19 mouse cellular contexts compared by ENCODE assay signal in the genomic region with DNA sequence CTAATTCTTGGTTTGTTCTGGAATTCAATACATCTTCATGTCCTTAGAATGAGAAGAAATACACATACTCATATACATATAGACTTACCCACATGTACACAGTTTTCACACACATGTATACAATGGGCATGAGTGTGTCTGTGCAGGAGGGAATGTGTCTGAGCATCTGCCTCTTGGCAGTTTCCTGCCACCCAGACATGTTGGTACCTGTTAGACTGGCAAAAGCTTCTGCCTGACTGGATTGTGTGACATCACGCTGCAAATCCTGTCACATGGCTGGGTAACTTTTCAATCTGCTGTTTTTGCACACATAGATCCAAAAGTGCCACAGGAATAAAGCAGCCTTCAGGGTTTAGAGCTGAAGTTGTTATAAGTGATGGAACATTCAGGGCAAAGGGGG.
A peak's percentile ranks its signal among the peaks of the same experiment; 100 is the strongest.
DNase-seq lines count a peak whose midpoint lies in the region; ATAC-seq and TF ChIP-seq lines count a peak whose summit lies in the region.
"Had no signal": no experiment of that assay in that cellular context is flagged by ENCODE, and none has a peak within 500 bp of the region (broad histone marks: within the 10 kb centered on the region; RNA-seq: fewer than 3 reads in every experiment).

No protein-coding gene starts in this region.

- no peak overlapping the region for H3K4me3 ChIP-seq in embryonic facial prominence, embryonic 14.5 days (ENCODE audit: low read depth, low read length)
- H3K4me3 ChIP-seq in embryonic facial prominence, embryonic 10.5 days = no peak overlapping the region
- no peak overlapping the region for H3K4me3 ChIP-seq in hindbrain, postnatal 0 days (ENCODE audit: low read length)
- H3K4me3 ChIP-seq in hindbrain, embryonic 16.5 days (ENCODE audit: low read length) = no peak overlapping the region
- H3K4me3 ChIP-seq: embryonic facial prominence, embryonic 13.5 days; forebrain, embryonic 12.5 days; forebrain, embryonic 15.5 days had no signal

- DNase-seq in embryonic facial prominence, embryonic 14.5 days (ENCODE audit: low spot score) = peak; percentile 34
- DNase-seq in embryonic facial prominence, embryonic 10.5 days (ENCODE audit: low spot score) = no peak
- DNase-seq in hindbrain, postnatal 0 days (ENCODE audit: low spot score) = no peak
- DNase-seq in urinary bladder, postnatal 14 days (ENCODE audit: low spot score) = peak; percentile 29
- DNase-seq in urinary bladder, adult 2 months (ENCODE audit: low spot score) = no peak
- peak; percentile 79 for DNase-seq in gonadal fat pad, adult 2 months (ENCODE audit: low read depth)
- no peak for DNase-seq in testis, postnatal 10 days (ENCODE audit: low spot score)
- DNase-seq: adrenal gland, adult 2 months; adrenal gland, postnatal 10 days; adrenal gland, postnatal 25 days; cerebellum, adult 11-12 months; cerebellum, adult 2 months; cerebellum, adult 9-11 months; cerebellum, postnatal 25 days; forebrain, postnatal 0 days had no signal

- peaks cover 9% of the 10 kb centered on the region for H3K4me1 ChIP-seq in embryonic facial prominence, embryonic 14.5 days (ENCODE audit: control insufficient read depth, insufficient read depth, low read length)
- H3K4me1 ChIP-seq in embryonic facial prominence, embryonic 10.5 days = peaks cover 9% of the 10 kb centered on the region
- no peaks in the 10 kb centered on the region for H3K4me1 ChIP-seq in hindbrain, postnatal 0 days (ENCODE audit: insufficient read depth, low read length)
- H3K4me1 ChIP-seq in hindbrain, embryonic 16.5 days (ENCODE audit: control insufficient read depth, insufficient read depth, low read depth, low read length) = no peaks in the 10 kb centered on the region
- H3K4me1 ChIP-seq: forebrain, embryonic 12.5 days; forebrain, embryonic 15.5 days had no signal

- H3K36me3 ChIP-seq in embryonic facial prominence, embryonic 14.5 days (ENCODE audit: control insufficient read depth, insufficient read depth, low read length) = no peaks in the 10 kb centered on the region
- no peaks in the 10 kb centered on the region for H3K36me3 ChIP-seq in embryonic facial prominence, embryonic 10.5 days (replicated peaks)
- H3K36me3 ChIP-seq in hindbrain, postnatal 0 days (ENCODE audit: insufficient read depth, low read length) = no peaks in the 10 kb centered on the region
- H3K36me3 ChIP-seq in hindbrain, embryonic 16.5 days (ENCODE audit: control insufficient read depth, insufficient read depth, low read length) = no peaks in the 10 kb centered on the region
- H3K36me3 ChIP-seq: embryonic facial prominence, embryonic 13.5 days; forebrain, embryonic 12.5 days; forebrain, embryonic 15.5 days had no signal

- 73% methylated on average over 1 of the region's 1 CpGs for WGBS in embryonic facial prominence, embryonic 14.5 days
- WGBS in embryonic facial prominence, embryonic 10.5 days = 92% methylated on average over 1 of the region's 1 CpGs
- 68% methylated on average over 1 of the region's 1 CpGs for WGBS in hindbrain, postnatal 0 days
- 90% methylated on average over 1 of the region's 1 CpGs for WGBS in hindbrain, embryonic 16.5 days

- no peak overlapping the region for H3K4me2 ChIP-seq in embryonic facial prominence, embryonic 14.5 days (ENCODE audit: low read depth, low read length)
- no peak overlapping the region for H3K4me2 ChIP-seq in hindbrain, postnatal 0 days (ENCODE audit: low read depth, low read length)
- no peak overlapping the region for H3K4me2 ChIP-seq in hindbrain, embryonic 16.5 days (ENCODE audit: low read length)
- H3K4me2 ChIP-seq: embryonic facial prominence, embryonic 13.5 days; forebrain, embryonic 12.5 days; forebrain, embryonic 15.5 days had no signal

- H3K27ac ChIP-seq in embryonic facial prominence, embryonic 14.5 days (replicated peaks; ENCODE audit: low read depth, low read length) = no peak overlapping the region
- no peak overlapping the region for H3K27ac ChIP-seq in embryonic facial prominence, embryonic 10.5 days (replicated peaks)
- no peak overlapping the region for H3K27ac ChIP-seq in hindbrain, postnatal 0 days
- H3K27ac ChIP-seq in hindbrain, embryonic 16.5 days (ENCODE audit: low read depth, low read length) = no peak overlapping the region
- H3K27ac ChIP-seq: embryonic facial prominence, embryonic 13.5 days; forebrain, embryonic 12.5 days; forebrain, embryonic 15.5 days had no signal

- ATAC-seq in embryonic facial prominence, embryonic 14.5 days (ENCODE audit: low read depth) = peak; percentile 47; the same call in 1 of the 2 replicates
- ATAC-seq in hindbrain, postnatal 0 days = peak; percentile 71
- ATAC-seq in hindbrain, embryonic 16.5 days = no peak
- ATAC-seq: forebrain, embryonic 15.5 days; forebrain, postnatal 0 days had no signal

- TF ChIP-seq CTCF in hindbrain, postnatal 0 days (IDR thresholded peaks at IDR 0.05; ENCODE audit: low read depth) = no peak

- no peak overlapping the region for H3K9ac ChIP-seq in embryonic facial prominence, embryonic 14.5 days (ENCODE audit: low read depth, low read length)
- no peak overlapping the region for H3K9ac ChIP-seq in hindbrain, postnatal 0 days (replicated peaks; ENCODE audit: low read length)
- H3K9ac ChIP-seq in hindbrain, embryonic 16.5 days (ENCODE audit: low read depth, low read length) = no peak overlapping the region
- H3K9ac ChIP-seq: embryonic facial prominence, embryonic 13.5 days; forebrain, embryonic 12.5 days; forebrain, embryonic 15.5 days; forebrain, postnatal 0 days had no signal

- H3K27me3 ChIP-seq in embryonic facial prominence, embryonic 14.5 days (replicated peaks; ENCODE audit: control insufficient read depth, insufficient read depth, low read length) = no peaks in the 10 kb centered on the region
- peaks cover 6% of the 10 kb centered on the region; the same call in 1 of the 2 replicates for H3K27me3 ChIP-seq in embryonic facial prominence, embryonic 10.5 days (replicated peaks; ENCODE audit: low read depth, poor library complexity, severe bottlenecking)
- H3K27me3 ChIP-seq in hindbrain, postnatal 0 days (ENCODE audit: insufficient read depth, low read length) = no peaks in the 10 kb centered on the region
- H3K27me3 ChIP-seq in hindbrain, embryonic 16.5 days (replicated peaks; ENCODE audit: control insufficient read depth, insufficient read depth, low read length) = no peaks in the 10 kb centered on the region
- H3K27me3 ChIP-seq: embryonic facial prominence, embryonic 13.5 days; forebrain, embryonic 12.5 days; forebrain, embryonic 15.5 days had no signal

- H3K9me3 ChIP-seq in embryonic facial prominence, embryonic 14.5 days (ENCODE audit: control insufficient read depth, low read length) = no peaks in the 10 kb centered on the region
- H3K9me3 ChIP-seq in embryonic facial prominence, embryonic 10.5 days = no peaks in the 10 kb centered on the region
- no peaks in the 10 kb centered on the region for H3K9me3 ChIP-seq in hindbrain, postnatal 0 days (ENCODE audit: low read length)
- no peaks in the 10 kb centered on the region for H3K9me3 ChIP-seq in hindbrain, embryonic 16.5 days (ENCODE audit: control insufficient read depth, low read length)
- H3K9me3 ChIP-seq: embryonic facial prominence, embryonic 13.5 days; forebrain, embryonic 12.5 days; forebrain, embryonic 15.5 days had no signal

Comparison
In these comparisons a context has a peak if more than half of its experiments do, and no peak if none do; other contexts are left out.
1. DNase-seq: peak in embryonic facial prominence, embryonic 14.5 days (single experiment), urinary bladder, postnatal 14 days (single experiment) and gonadal fat pad, adult 2 months (single experiment); none in embryonic facial prominence, embryonic 10.5 days (single experiment), hindbrain, postnatal 0 days (single experiment), urinary bladder, adult 2 months (single experiment) and testis, postnatal 10 days (single experiment).